Mouse (Mus musculus): Measurements from ENCODE around the gene Tbrg4. TPM values are rescaled to one million over a fixed set of nuclear protein-coding genes. Genes with fewer than 3 reads are reported as not detected.

Tbrg4 gene
- 6.6 and 9.6 TPM in 2 replicates for polyA plus RNA-seq (2012)

- Histone ChIP-seq H3K27me3 (ENCODE audit: control insufficient read depth) (no peaks in the 10 kb centered on the region), H3K4me3 (replicated peaks) (peak within 1 kb of the TSS; percentile 99), H3K36me3 (ENCODE audit: control insufficient read depth) (peaks cover 41% of the 10 kb centered on the region), H3K4me1 (ENCODE audit: control insufficient read depth) (peaks cover 45% of the 10 kb centered on the region), H3K9me3 (ENCODE audit: control insufficient read depth, low read length) (no peaks in the 10 kb centered on the region)
- TF ChIP-seq GATA1 (IDR thresholded peaks at IDR 0.05; ENCODE audit: low read length) (no peak), TAL1 (IDR thresholded peaks at IDR 0.05; ENCODE audit: low read length) (no peak)
Observed at GRCm38 (mm10) chr11:6625478-6626387, at the start of gene Tbrg4. Gene Tbrg4, minus strand, starts transcription at chr11:6626067.

GRCm38 (mm10) chr11:6675402-6675801 lies 49.5 kb upstream of the Tbrg4 start:
- H3K9me3 ChIP-seq (ENCODE audit: control insufficient read depth, low read length): no peaks in the 10 kb centered on the region
- H3K36me3 ChIP-seq (ENCODE audit: control insufficient read depth): no peaks in the 10 kb centered on the region
- TF ChIP-seq TAL1 (IDR thresholded peaks at IDR 0.05; ENCODE audit: low read length) (no peak), GATA1 (IDR thresholded peaks at IDR 0.05; ENCODE audit: low read length) (no peak)
- no peak overlapping the region for H3K4me3 ChIP-seq (replicated peaks)
- no peaks in the 10 kb centered on the region for H3K27me3 ChIP-seq (ENCODE audit: control insufficient read depth)
- H3K4me1 ChIP-seq (ENCODE audit: control insufficient read depth): peaks cover 7% of the 10 kb centered on the region

- H3K4me1 ChIP-seq (ENCODE audit: control insufficient read depth): peaks cover 1% of the 10 kb centered on the region
- H3K36me3 ChIP-seq (ENCODE audit: control insufficient read depth): no peaks in the 10 kb centered on the region
- H3K4me3 ChIP-seq (replicated peaks): no peak overlapping the region
- no peaks in the 10 kb centered on the region for H3K9me3 ChIP-seq (ENCODE audit: control insufficient read depth, low read length)
- no peaks in the 10 kb centered on the region for H3K27me3 ChIP-seq (ENCODE audit: control insufficient read depth)
- TF ChIP-seq TAL1 (IDR thresholded peaks at IDR 0.05; ENCODE audit: low read length): no peak
Observed at GRCm38 (mm10) chr11:6674701-6675100, 48.8 kb upstream of the Tbrg4 start.

GRCm38 (mm10) chr11:6670826-6671225 lies 45.0 kb upstream of the Tbrg4 start:
- Histone ChIP-seq H3K27me3 (ENCODE audit: control insufficient read depth) (no peaks in the 10 kb centered on the region), H3K36me3 (ENCODE audit: control insufficient read depth) (no peaks in the 10 kb centered on the region), H3K4me1 (ENCODE audit: control insufficient read depth) (no peaks in the 10 kb centered on the region), H3K4me3 (replicated peaks) (no peak overlapping the region), H3K9me3 (ENCODE audit: control insufficient read depth, low read length) (no peaks in the 10 kb centered on the region)
- TF ChIP-seq GATA1 (IDR thresholded peaks at IDR 0.05; ENCODE audit: low read length): no peak

GRCm38 (mm10) chr11:6670044-6670443 lies 44.2 kb upstream of the Tbrg4 start:
- Histone ChIP-seq H3K36me3 (ENCODE audit: control insufficient read depth) (no peaks in the 10 kb centered on the region), H3K4me1 (ENCODE audit: control insufficient read depth) (no peaks in the 10 kb centered on the region), H3K27me3 (ENCODE audit: control insufficient read depth) (no peaks in the 10 kb centered on the region), H3K4me3 (replicated peaks) (no peak overlapping the region), H3K9me3 (ENCODE audit: control insufficient read depth, low read length) (no peaks in the 10 kb centered on the region)
- no peak for TF ChIP-seq TAL1 (IDR thresholded peaks at IDR 0.05; ENCODE audit: low read length)
- TF ChIP-seq GATA1 (IDR thresholded peaks at IDR 0.05; ENCODE audit: low read length): no peak

- TF ChIP-seq TAL1 (IDR thresholded peaks at IDR 0.05; ENCODE audit: low read length): no peak
- H3K36me3 ChIP-seq (ENCODE audit: control insufficient read depth): no peaks in the 10 kb centered on the region
- no peaks in the 10 kb centered on the region for H3K27me3 ChIP-seq (ENCODE audit: control insufficient read depth)
- no peak overlapping the region for H3K4me3 ChIP-seq (replicated peaks)
- H3K4me1 ChIP-seq (ENCODE audit: control insufficient read depth): no peaks in the 10 kb centered on the region
- no peaks in the 10 kb centered on the region for H3K9me3 ChIP-seq (ENCODE audit: control insufficient read depth, low read length)
Observed at GRCm38 (mm10) chr11:6669041-6669440, 43.2 kb upstream of the Tbrg4 start.

GRCm38 (mm10) chr11:6666634-6667033 lies 40.8 kb upstream of the Tbrg4 start:
- no peaks in the 10 kb centered on the region for H3K27me3 ChIP-seq (ENCODE audit: control insufficient read depth)
- no peak overlapping the region for H3K4me3 ChIP-seq (replicated peaks)

GRCm38 (mm10) chr11:6661206-6661605 lies 35.3 kb upstream of the Tbrg4 start:
- H3K27me3 ChIP-seq (ENCODE audit: control insufficient read depth): no peaks in the 10 kb centered on the region; the same call in 1 of the 2 replicates
- no peak overlapping the region for H3K4me3 ChIP-seq (replicated peaks)
- TF ChIP-seq TAL1 (IDR thresholded peaks at IDR 0.05; ENCODE audit: low read length) (no peak), GATA1 (IDR thresholded peaks at IDR 0.05; ENCODE audit: low read length) (no peak)
- H3K4me1 ChIP-seq (ENCODE audit: control insufficient read depth): peaks cover 4% of the 10 kb centered on the region
- H3K36me3 ChIP-seq (ENCODE audit: control insufficient read depth): no peaks in the 10 kb centered on the region
- H3K9me3 ChIP-seq (ENCODE audit: control insufficient read depth, low read length): no peaks in the 10 kb centered on the region

More at GRCm38 (mm10) chr11:6666634-6667033, 40.8 kb upstream of the Tbrg4 start:
- TF ChIP-seq TAL1 (IDR thresholded peaks at IDR 0.05; ENCODE audit: low read length) (no peak), GATA1 (IDR thresholded peaks at IDR 0.05; ENCODE audit: low read length) (no peak)
- H3K4me1 ChIP-seq (ENCODE audit: control insufficient read depth): no peaks in the 10 kb centered on the region
- no peaks in the 10 kb centered on the region for H3K36me3 ChIP-seq (ENCODE audit: control insufficient read depth)
- H3K9me3 ChIP-seq (ENCODE audit: control insufficient read depth, low read length): no peaks in the 10 kb centered on the region

GRCm38 (mm10) chr11:6658271-6658670 lies 32.4 kb upstream of the Tbrg4 start, which contains the start of gene Ramp3:
Gene Ramp3, plus strand, starts transcription at chr11:6658521.
- H3K27me3 ChIP-seq (ENCODE audit: control insufficient read depth): no peaks in the 10 kb centered on the region; the same call in 1 of the 2 replicates
- H3K4me1 ChIP-seq (ENCODE audit: control insufficient read depth): peaks cover 4% of the 10 kb centered on the region
- no peaks in the 10 kb centered on the region for H3K36me3 ChIP-seq (ENCODE audit: control insufficient read depth)
- H3K9me3 ChIP-seq (ENCODE audit: control insufficient read depth, low read length): no peaks in the 10 kb centered on the region
- H3K4me3 ChIP-seq (replicated peaks): no peak within 1 kb of the TSS
- TF ChIP-seq TAL1 (IDR thresholded peaks at IDR 0.05; ENCODE audit: low read length) (no peak), GATA1 (IDR thresholded peaks at IDR 0.05; ENCODE audit: low read length) (no peak)

All from erythroblast, embryonic 14.5 days (primary cell).